Mouse (Mus musculus) ES-E14 (cell line): Measurements from ENCODE around the gene Prkag2.

Experiments used
- CHD2 ChIP-seq: IDR thresholded peaks from 2 replicates; pipeline ENCODE4 v1.6.1; 2014; ENCODE audit warnings: mild to moderate bottlenecking, low read depth, low read length, inconsistent platforms
- HCFC1 ChIP-seq: IDR thresholded peaks from 2 replicates; pipeline ENCODE4 v1.6.1; 2012; ENCODE audit warnings: low read length, inconsistent platforms, borderline replicate concordance; ENCODE audit not compliant: insufficient read depth
- ZC3H11A ChIP-seq: IDR thresholded peaks from 2 replicates; pipeline ENCODE4 v1.6.1; 2012; ENCODE audit warnings: low read depth, mild to moderate bottlenecking, inconsistent platforms, low read length, borderline replicate concordance
- ZNF384 ChIP-seq: IDR thresholded peaks from 2 replicates; pipeline ENCODE4 v1.6.1; 2012; ENCODE audit warnings: low read depth, low read length, inconsistent platforms

DNA sequence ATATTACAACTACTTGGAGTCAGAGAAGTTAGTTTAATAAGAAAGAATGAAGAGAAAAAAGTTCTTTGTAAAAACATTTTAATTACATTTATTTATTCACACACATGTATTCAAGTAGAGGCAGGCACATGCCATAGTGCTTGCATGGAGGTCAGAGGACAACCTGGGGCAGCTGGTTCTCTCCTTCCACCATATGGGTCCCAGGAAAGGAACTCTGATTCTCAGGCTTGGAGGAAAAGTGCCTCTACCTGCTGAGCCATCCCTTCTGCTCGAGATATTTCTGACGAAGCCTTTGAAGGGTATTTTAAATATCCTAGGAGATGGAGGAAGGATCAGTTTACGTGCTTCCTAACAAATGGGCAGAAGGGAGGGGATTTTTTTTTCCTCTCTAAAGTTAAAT lies 277.7 kb downstream of the Prkag2 start:
- TF ChIP-seq HCFC1: no peak
- TF ChIP-seq ZC3H11A: no peak
- TF ChIP-seq ZNF384: no peak
- no peak for TF ChIP-seq CHD2
